Mouse (Mus musculus) urinary bladder, postnatal 10 days (tissue): ENCODE measurements around the gene Sipa1l3.
A peak's percentile ranks its signal among the peaks of the same experiment; 100 is the strongest.

ENCODE experiments used
- DNase-seq: peaks from one replicate; pipeline ENCODE4 v3.0.0; 2022; ENCODE audit warnings: low spot score

The Sipa1l3 gene

DNA sequence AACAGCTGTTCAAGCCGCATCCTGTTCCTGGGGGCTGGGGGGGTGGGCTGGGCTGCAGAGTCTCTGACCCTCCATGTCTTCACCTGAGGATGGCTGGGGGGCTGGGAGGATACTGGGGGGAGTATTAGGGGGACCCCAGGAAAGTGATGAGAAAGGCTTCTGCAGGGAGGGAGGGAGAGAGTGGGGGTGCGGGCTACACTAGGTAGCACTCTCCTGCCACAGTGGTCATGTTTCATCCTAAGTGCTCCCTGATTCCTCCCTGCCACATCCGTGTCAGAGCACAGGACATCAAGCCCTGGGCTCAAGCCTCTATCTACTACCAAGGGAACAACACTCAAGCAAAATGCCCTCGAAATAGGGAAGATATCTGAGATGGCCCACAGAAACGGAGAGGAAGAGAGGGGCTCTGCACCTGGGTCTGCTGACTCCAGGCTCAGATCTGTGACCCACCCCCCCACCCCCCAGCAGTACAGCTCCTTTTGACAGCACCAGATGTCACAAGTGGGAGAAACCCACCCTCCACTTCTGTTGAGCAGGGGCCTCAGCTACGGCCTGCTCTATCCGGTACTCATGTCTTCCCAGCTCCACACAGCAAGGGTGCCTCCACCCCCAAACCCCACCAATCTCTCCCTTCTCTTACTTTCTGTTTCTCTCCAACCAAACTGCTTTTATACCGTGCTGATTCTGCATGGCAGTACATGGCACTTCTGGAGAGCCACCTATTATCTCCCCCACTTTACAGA, 106.4 kb downstream of the Sipa1l3 start:
- DNase-seq = no peak

DNA sequence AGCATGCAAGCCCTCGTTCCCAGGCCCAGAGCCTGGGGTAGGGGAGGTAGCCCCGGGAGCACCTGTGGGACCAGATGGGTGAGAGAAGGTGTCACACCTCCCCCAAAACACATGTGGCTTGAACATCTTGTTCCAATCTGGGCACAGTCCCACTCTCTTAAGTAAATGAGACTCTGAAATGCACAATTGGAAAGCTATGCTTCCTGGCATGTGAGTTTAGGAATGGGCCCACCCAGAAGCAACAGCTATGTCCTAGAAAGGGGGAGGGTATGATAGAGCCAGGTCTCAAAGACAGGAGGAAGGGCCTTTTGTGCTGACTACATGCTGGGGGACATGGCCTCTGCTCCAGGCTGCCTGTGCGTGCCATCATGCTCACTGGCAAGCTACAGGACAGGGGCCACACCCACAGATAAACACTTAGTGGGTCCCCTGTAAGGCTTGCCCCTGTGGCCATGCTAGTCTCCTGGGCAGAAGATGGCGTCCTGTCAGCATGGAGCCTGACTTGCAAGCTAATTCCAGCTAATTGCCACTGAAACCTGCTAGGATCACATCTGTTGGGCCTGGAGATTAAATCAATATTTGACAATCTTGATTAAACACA, 107.1 kb downstream of the Sipa1l3 start:
- no peak for DNase-seq

- DNase-seq = no peak
Measured at GRCm38 (mm10) chr7:29410402-29410801, 108.0 kb downstream of the Sipa1l3 start.

GRCm38 (mm10) chr7:29406855-29407254, 111.6 kb downstream of the Sipa1l3 start:
- no peak for DNase-seq

DNA sequence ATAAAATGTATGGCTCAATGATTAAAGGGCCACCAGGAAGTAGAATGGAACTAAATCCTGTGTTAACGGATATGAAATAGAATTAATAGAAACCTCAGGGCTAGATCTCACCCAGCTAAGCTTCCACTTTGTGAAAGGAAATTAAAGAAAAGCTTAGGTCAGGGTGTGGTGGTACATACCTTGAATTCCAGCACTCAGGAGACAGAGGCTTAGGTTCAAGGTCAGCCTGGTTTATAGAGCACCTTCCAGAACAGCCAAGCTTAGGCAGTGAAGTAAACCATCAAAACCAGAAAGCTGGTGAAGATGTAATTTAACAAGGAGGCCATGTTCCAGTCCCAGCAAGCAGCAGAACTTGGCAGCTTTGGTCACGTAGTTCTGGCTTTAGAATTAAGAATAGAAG, 114.3 kb downstream of the Sipa1l3 start:
- DNase-seq = no peak

- DNase-seq = no peak
Measured at GRCm38 (mm10) chr7:29402015-29402414, 116.4 kb downstream of the Sipa1l3 start.

- no peak for DNase-seq
Measured at GRCm38 (mm10) chr7:29400451-29400850, 118.0 kb downstream of the Sipa1l3 start.

DNA sequence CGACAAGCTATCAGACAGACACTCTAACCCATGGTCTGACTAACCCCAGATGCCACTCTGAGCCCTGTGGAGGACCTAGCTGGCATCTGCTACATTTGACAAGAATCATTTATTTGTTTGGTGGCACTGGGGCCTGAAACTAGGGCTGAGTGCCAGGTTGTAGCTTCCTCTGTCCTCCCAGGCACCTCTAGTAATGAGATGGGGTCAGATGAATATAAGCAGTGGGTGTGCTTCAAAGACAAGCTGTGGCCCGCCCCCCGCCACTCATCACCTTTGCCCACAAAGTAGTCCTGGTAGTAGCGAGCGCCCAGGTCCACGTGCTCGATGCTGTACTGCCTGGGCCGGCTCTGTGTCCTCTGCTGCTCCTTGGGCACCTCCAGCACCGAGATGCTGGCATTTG, 119.4 kb downstream of the Sipa1l3 start:
- no peak for DNase-seq

DNA sequence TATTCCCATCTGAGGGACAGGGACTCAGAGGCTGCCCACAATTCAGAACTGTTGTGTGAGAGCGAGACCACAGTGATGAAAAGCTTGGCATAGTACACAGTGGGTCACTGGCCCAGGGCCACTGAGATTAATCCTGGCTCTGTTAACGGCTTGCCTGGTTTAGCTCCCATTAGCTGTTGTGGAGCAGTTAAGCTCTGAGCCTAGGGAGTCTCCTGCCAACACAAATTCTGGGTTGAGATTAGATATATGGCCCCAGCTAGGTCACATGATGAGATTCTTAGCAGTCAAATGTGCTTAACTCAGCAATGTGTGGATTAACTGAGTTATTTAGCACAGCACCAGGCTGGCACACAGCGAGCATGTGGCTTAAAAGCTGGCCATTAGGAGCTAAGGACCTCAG, 121.0 kb downstream of the Sipa1l3 start:
- DNase-seq = no peak

GRCm38 (mm10) chr7:29396943-29397340, 121.5 kb downstream of the Sipa1l3 start:
- DNase-seq = no peak

- no peak for DNase-seq
Measured at GRCm38 (mm10) chr7:29396216-29396942, 122.1 kb downstream of the Sipa1l3 start.

GRCm38 (mm10) chr7:29395179-29395578, 123.3 kb downstream of the Sipa1l3 start:
- DNase-seq = no peak

DNA sequence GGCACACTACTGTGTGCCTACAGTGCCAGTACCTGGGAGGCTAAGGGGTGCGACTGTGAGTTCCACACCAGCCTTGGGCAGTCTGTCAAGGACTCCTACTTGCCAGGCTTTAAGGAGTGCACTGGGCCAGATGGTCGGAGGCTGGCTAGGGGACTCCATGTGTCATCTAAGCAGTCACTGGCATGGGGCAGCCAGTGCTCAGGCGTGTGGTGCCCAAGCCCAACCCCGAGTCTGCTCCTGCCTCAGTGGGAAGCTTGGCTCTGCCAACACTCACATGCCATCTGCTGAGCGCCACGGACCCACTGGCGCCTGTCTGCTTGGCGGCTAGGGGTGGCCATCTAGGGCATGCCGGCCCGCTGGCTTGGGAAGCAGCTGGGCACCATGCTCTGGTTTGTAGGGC, 125.1 kb downstream of the Sipa1l3 start:
- no peak for DNase-seq

DNA sequence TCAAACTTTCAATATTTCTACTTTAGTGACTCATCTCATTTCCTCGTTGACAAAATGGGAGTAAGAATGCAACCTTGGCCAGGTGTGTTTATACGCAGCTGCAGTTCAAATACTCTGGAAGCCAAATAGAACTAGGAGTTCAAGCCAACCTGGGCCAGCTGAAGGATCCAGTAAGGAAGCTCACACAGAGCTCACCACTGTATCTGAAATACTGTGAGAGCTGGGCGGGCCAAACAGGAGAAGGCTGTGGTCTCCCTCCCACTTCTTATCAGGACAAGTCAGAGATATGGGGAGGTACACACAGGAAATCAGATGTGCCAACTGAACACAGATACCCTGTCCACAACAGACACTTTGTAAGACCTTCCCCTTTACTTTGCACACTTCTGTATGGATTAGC, 125.6 kb downstream of the Sipa1l3 start:
- no peak for DNase-seq

- DNase-seq = no peak
Measured at GRCm38 (mm10) chr7:29391761-29392512, 126.5 kb downstream of the Sipa1l3 start.

DNA sequence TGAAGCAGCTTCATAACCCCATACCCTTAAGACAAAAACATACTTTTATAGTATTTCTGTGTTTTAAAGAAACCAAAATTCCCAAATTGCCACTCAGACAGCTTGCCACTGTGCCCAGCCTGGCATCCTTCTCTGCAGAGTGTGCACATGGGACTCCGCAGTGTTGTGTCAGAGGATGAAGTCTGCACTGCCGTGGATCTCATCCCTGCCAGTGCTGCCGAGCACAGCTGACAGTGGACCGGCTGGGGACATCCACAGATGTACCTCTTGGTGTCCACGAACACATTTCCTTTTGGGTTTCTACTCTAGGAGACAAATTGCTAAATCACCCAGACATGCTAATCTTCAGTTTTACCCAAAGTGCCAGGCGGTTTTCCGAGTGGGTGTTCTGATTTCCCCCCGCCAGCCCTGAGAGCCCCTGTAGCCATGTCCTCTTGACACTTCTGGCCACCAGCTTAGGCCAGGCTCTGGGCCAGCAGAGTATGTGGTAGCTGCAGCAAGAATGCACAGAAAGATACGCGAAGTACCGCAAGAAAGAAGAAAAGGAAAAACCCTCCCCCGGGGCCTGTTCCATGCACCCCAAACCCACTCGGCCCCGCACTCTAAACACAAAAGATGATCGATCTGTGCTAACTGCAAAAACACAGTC, 127.2 kb downstream of the Sipa1l3 start:
- no peak for DNase-seq

GRCm38 (mm10) chr7:29390234-29390633, 128.2 kb downstream of the Sipa1l3 start:
- no peak for DNase-seq

- no peak for DNase-seq
Measured at GRCm38 (mm10) chr7:29387524-29388068, 130.8 kb downstream of the Sipa1l3 start.

- no peak for DNase-seq
Measured at GRCm38 (mm10) chr7:29386349-29386748, 132.1 kb downstream of the Sipa1l3 start.

- DNase-seq = no peak
Measured at GRCm38 (mm10) chr7:29385791-29386190, 132.7 kb downstream of the Sipa1l3 start.

GRCm38 (mm10) chr7:29383255-29383654, 135.2 kb downstream of the Sipa1l3 start:
- peak; percentile 59 for DNase-seq
